Mouse (Mus musculus): ENCODE data around the gene Odf3.
A peak's percentile ranks its signal among the peaks of the same experiment; 100 is the strongest.

DNA sequence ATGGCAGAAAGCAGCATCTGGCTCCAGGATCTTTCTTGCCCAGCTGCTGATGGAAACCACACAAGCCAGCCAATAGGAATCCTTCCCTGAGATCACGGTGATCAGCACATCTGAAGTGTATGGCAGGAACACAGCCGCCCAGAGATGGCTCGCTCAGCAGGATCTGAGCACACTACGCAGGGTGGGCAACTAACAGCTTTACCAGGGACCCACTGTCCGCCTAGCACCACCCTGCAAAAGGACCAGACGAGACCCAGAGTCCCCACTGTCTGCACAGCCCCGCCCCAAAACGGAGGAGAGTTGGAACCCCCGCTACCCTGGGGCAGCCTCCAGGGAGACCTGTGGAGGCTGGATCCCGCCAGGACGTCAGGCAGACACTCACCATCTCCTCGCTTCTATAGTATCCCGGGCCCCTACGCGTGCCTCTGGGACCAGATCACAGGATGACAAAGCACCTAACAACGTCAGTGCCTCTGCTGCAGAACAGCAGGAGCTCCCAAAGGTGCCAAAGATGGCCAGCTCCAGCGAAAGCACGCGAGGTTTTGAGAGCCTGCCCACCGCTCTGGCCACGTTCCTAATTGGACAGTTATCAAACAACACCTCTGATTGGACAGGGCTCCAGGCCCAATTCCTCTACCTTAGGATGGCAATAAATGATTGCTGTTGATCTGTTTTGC is 25.8 kb upstream of the Odf3 start, which contains the start of gene Zfp941:
- TF ChIP-seq POLR2A (IDR thresholded peaks at IDR 0.05; ENCODE audit: borderline replicate concordance, extremely low read depth, insufficient read depth, insufficient read length, poor library complexity, severe bottlenecking) (peak; percentile 25; the same call in 1 of the 2 replicates), CTCF (IDR thresholded peaks at IDR 0.05; ENCODE audit: borderline replicate concordance, extremely low read depth, insufficient read depth, insufficient read length) (no peak)

Data from brain, embryonic 14.5 days (tissue).